Mouse (Mus musculus) erythroblast, embryonic 14.5 days (primary cell): Measurements from ENCODE around the gene Bcas3.

Experiments
- GATA1 ChIP-seq: IDR thresholded peaks from 2 replicates; pipeline ENCODE4 v1.6.1; 2012; ENCODE audit warnings: low read length, inconsistent platforms, mixed read lengths
- TAL1 ChIP-seq: IDR thresholded peaks from 3 replicates; pipeline ENCODE4 v1.6.1; 2012; ENCODE audit warnings: low read length, inconsistent platforms, mixed read lengths

- TF ChIP-seq GATA1 = no peak
- TF ChIP-seq TAL1 = no peak
Observed at GRCm38 (mm10) chr11:85761170-85761569, 408.2 kb downstream of the Bcas3 start.
